Mouse (Mus musculus) kidney, postnatal 4 days (tissue): ENCODE measurements around the gene Gpr63.
A peak's percentile ranks its signal among the peaks of the same experiment; 100 is the strongest.
"Not testable (repeated sequence)": the region's sequence is repeated elsewhere in the genome, so short reads cannot be mapped to it uniquely, and the experiment has no call there.

Experiments used
- DNase-seq, 2 experiments: peaks; one replicate each; pipeline ENCODE4 v3.0.0; 2021; ENCODE audit warnings: mixed read lengths in 2 of 2

Gene Gpr63

DNA sequence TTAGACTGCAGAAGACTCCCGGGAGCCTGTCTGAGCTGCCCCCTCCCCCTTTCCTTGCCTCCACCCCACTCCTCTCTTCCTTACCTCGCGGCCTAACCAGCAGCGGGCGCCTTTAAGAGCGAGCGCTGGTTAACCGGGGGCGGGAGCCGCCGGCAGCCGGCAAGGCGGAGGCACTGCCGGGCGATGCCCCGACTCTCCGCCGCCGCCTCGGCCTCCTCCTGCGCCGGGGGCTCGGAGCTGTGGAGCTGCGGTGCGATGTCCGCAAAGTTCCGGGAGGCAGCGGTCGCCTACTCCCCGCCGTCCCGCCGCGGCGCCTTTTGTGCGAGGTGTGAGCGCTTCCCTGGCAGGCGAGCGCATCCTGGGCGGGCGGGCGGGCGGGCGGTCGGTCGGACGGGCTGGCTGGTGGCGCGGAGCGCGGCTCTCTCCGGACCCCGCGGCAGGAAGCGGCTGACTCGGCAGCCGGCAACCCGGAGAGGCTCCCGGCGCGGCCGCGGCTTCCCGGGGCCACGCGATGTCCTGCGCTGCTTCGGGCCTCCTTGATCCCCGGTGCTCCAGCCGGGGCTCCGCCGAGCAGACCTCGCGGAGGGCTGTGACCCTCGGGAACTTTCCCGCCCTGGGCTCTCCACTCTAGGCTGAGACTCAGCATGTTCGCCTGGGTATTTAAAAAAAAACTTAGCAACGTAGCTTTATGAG lies at the start of gene Gpr63:
Gpr63 (plus strand) TSS at position 109 of the 693 bp plus-strand sequence.
- DNase-seq, result peak; percentile 78 to 88

DNA sequence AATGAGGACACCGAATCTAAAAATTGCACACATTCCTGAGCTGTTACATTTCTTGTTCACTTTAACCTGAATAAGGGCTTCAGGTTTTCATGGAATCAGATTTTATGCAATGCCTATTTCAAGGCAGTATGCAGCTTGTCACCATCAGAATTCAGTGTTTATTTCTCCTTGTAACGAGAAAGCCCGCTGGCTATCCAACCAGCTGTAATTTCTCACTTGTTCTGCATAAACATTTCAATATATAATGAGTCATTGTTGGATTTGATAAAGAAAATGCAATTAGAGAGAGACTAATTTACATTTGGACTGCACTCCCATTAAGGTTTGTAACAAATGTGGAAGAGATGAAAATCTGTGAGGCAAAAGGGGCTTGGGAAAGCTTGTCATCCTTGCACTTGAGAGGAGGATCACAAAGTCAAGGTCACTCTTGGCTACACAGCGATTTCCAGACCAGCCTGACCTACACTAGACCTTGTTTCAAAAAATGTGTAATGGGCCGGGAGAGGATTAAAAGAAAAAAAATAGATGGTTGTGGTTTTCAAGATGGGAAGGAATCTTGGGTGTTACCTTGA lies 46.1 kb upstream of the Gpr63 start:
- DNase-seq, result no peak

DNA sequence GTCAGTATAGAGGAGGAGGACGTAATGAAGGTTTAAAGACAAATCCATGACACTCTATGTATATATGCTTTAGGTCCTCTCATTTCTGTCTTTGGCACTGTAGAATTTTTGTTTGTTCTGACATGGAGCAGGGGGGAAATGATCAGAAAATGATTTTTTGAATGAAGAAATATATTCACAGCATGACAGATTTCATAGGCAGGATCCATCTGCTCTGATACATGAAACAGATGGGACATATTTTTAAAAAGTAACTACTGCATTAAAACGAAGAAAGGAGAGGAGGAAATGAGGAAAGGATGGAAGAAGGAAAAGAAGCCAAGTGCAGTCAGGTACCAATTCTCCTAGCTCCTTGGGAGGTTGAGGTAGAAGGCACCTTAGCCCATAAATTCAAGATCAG lies 41.5 kb upstream of the Gpr63 start:
- no peak for DNase-seq

GRCm38 (mm10) chr4:24928260-24928780 lies 37.9 kb upstream of the Gpr63 start:
- no peak for DNase-seq

- DNase-seq, result no peak
Observed at GRCm38 (mm10) chr4:24928926-24929325, 37.3 kb upstream of the Gpr63 start.

DNA sequence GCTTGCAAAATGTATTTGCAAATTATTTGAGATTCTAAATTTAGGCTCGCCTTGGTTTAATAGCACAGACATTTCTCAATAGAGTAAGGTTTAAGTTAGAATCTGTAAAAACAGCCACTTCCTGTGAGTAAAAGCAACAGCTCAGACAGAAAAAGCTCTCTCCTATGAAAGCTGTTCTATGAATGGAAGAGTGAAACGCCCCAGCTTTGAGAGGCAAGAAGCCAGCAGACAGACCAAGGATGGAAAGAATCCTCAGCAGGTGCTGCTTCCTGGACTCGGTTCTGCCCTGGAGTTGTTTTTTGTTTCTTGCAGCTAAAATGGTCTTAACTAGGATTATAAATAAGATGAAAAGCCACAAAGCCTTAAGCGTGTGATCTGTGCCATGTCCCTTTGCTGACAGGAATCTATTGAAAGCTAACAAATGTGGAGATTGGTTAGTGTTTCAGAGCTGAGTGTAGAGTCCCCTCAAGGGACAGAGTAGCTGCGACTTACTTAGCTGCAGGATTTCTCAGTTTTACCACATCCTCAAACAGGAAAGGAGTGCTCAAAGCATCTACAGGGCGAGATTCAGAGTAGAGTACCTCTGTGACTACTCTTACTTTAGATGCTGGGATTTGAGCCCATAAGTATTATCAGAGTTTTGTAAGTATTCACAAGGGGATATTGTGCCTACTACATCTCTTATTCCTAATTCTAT lies 23.3 kb upstream of the Gpr63 start:
- no peak for DNase-seq

- DNase-seq, result no peak
Observed at GRCm38 (mm10) chr4:24965918-24966298, 299 bp upstream of the Gpr63 start.

DNA sequence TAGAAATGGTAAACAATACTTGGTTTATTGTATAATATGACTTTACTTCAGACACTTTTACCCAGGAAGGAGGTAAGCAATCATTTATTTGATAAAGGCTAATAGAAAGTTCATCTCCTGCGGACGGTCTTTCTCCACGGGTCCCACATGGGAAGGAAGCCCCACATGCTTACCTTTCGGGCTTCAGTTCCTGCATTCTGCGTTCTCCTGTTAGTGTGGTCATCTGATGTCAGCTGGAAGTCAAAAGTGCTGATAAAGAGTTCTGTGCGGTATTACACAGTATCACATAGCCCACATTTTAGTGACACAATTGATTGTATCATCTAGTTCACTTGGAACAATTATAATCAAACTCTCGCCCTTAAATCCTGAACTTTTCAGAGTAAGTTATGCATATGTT lies 1.0 kb downstream of the Gpr63 start:
- DNase-seq, result peak in 1 of 2 experiments; percentile 3

- DNase-seq, result no peak
Observed at GRCm38 (mm10) chr4:24978589-24978988, 12.4 kb downstream of the Gpr63 start.

DNA sequence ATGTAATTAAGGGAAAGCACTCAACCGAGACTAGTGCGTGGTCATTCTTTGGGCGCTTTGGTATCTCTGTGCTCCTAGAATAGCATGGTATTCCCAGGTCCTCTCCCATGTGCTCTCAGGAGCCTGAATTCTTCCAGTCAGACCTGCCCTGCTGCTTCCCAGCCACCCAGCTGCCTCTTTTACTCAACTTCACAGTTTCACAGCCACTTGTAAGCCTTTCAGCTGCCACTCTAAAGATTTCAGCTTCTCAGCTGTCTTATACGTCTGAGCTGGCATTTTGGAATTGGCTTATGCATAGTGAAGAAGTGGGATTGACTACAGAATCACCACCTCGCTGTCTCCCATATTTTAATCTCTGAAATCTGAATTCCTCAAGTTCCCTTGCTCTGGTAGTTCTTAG lies 19.4 kb downstream of the Gpr63 start:
- DNase-seq, result no peak

DNA sequence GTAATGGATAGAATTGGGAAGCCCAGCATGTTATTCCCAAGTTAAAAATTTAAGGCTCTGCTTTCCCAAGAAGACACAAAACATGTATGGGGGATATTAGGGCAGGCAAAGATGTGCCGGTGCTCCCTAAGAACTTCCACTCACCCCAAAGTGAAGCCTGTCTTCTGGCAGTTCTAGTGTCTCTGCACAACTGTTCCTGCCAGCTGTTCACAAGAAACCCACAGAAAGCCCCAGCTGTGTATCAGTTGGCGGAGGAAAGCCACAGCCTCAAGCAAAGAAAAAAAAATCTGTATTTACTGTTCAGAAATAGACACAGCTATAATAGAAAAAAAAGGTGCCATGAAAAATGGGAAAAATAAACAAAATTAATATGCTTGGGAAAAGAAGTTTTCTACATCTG lies 25.3 kb downstream of the Gpr63 start:
- no peak for DNase-seq

- not testable (repeated sequence) for DNase-seq
Observed at GRCm38 (mm10) chr4:25009328-25009727, 43.1 kb downstream of the Gpr63 start.

DNA sequence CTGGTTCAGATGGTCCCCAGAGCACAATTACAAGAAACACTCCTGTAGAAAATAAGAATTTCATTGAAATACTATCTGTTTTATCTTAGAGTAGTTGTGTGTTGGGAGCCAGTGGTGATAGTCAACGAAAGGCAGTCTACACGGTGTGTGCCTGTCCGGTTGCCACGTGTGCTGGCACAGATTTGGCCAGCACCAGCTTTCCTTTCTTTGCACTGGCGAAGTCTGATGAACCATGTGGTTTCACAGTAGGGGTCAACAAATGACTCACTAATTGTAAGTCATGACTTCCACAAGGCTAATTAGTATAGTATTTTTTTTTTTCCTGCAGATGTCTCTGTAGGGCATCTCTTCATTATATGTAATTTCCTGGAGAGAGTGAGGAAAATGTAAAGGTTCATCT lies 45.6 kb downstream of the Gpr63 start:
- no peak for DNase-seq

GRCm38 (mm10) chr4:25012726-25013125 lies 46.5 kb downstream of the Gpr63 start:
- no peak for DNase-seq

GRCm38 (mm10) chr4:25015017-25015655 lies 48.9 kb downstream of the Gpr63 start:
- no peak for DNase-seq

DNA sequence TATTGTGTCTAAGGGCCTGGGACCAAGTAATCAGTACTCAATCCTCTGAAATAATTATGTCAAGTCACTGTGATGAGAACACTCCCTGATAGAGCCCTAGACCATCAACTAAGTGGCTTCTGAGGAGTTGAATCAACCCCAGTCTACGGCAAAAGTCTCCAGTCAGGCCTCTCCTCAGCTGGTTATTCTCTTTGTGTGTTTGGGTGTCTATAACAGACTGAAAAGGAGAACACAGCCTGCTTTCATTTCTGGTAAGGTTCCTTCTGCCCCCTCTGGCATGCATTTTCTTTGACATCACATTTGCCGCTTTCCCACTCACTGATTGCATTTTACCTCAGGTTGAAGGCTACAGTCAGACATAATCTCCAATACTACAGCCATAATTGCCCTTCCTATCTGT lies 62.0 kb downstream of the Gpr63 start:
- DNase-seq, result no peak

- DNase-seq, result no peak
Observed at GRCm38 (mm10) chr4:25028752-25029151, 62.5 kb downstream of the Gpr63 start.

DNA sequence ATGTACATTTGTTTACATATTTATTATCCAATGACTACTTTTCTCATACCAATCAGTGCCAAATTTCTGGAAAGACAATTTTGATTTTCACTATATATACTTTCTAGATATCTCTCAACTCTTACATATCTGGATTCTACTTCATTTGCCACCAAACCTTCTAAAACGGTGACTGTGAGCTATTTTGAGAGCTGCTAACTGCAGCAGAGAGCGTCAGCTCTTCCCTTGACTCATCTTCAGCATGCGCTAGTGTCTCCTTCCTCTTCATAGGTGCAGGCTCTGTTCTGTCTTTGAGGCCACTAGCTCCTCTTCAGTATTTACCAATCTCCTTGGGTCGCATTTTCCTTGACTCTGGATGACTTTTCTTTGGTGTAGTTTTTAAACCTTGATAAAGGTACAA lies 63.7 kb downstream of the Gpr63 start:
- no peak for DNase-seq

DNA sequence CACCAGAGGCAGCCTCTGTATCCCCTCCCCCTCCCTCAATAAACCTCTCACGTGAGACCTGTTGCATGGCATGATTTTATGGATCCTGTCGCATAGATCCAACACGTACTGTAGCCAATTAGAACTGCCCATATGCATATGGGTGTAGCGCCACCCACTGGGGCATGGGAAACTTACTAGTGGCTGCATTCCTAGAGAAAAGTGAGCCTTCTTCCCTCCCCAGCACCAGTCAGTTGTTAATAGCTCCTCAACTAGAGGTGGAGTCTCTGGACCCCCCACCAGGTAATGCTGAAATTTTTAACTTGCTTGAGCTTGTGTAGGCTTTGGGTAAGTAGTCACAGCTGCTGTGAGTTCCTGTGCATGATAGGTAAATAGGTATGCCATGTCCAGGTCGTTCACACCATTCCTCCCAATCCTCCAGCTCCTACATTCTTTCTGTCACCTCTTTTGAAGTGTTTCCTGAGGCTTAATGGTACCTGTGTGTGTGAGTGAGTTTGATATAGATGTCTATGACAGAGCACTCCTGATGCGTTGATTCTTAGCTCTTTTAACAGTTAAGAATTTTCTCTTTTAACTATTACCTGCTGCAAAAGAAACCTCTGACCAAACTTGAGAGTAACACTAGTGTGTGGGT lies 69.1 kb downstream of the Gpr63 start:
- peak; percentile 31 to 42 for DNase-seq

GRCm38 (mm10) chr4:25035806-25036205 lies 69.6 kb downstream of the Gpr63 start:
- no peak for DNase-seq

GRCm38 (mm10) chr4:25037260-25037659 lies 71.1 kb downstream of the Gpr63 start:
- DNase-seq, result no peak

DNA sequence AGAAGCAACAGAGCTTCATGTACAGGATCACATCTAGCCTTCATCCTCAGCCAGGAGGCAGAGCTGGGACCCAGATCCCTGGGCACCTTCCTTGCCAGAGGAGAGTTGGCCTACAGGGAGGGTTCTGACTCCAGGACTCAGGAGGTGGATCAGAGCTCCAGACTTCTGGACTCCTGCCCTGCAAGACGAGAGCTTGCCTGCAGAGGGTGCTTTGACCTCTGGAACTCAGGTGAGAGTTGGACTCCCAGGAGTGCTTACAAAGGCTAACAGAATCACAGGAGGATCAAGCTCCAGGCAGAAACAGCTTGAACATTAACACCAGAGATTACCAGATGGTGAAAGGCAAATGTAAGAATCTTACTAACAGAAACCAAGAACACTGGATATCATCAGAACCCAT lies 89.3 kb downstream of the Gpr63 start:
- DNase-seq, result peak; percentile 2 to 4
